24 mouse cellular contexts compared by ENCODE assay signal in the genomic region with DNA sequence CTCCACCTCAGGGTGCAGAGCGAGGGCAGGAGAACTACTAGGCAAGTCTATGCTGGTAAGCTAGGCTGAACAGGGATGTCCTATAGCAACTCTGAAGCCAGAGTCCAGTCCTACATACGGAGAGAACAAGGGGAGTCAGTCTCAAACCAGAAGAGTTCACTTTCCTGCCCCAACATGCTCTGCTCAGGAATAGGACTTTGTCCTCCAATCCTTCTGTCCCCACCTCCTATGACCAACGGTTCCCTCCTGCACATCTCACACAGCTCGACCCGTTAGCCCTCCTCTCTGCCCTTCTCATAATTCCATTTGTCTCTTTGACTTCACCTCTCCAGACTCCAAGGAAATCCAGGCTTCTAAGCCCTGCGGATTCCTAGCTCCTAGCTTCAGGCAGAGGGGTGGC. TPM values are rescaled to one million over a fixed set of nuclear protein-coding genes. Genes with fewer than 3 reads are reported as not detected.
DNase-seq lines count a peak whose midpoint lies in the region; TF ChIP-seq lines count a peak whose summit lies in the region.
"Had no signal": no experiment of that assay in that cellular context is flagged by ENCODE, and none has a peak within 500 bp of the region (broad histone marks: within the 10 kb centered on the region; RNA-seq: fewer than 3 reads in every experiment).

No protein-coding gene starts in this region.

- no peak overlapping the region for H3K27ac ChIP-seq in kidney, adult 2 months (ENCODE audit: insufficient read depth, low read depth, low read length)

- H3K4me1 ChIP-seq in kidney, adult 2 months (ENCODE audit: control insufficient read depth, insufficient read depth, low read length), result peaks cover 13% of the 10 kb centered on the region; the same call in 1 of the 2 replicates
- peaks cover 50% of the 10 kb centered on the region for H3K4me1 ChIP-seq in E14TG2a.4 (replicated peaks; ENCODE audit: low read depth, low read length)

- WGBS in kidney, adult 2 months, result 53% methylated on average over 6 of the region's 6 CpGs

- H3K4me3 ChIP-seq in kidney, adult 2 months (ENCODE audit: insufficient read depth, low read depth, low read length), result no peak overlapping the region
- H3K4me3 ChIP-seq in E14TG2a.4 (replicated peaks; ENCODE audit: low read length), result 0 out of 2 replicates have a peak overlapping the region, but pooled peaks have one; percentile 55

- H3K9me3 ChIP-seq in E14TG2a.4 (ENCODE audit: low read length), result no peaks in the 10 kb centered on the region
- H3K9me3 ChIP-seq: G1E had no signal

- H3K36me3 ChIP-seq in kidney, adult 2 months (ENCODE audit: control insufficient read depth, insufficient read depth, low read length), result no peaks in the 10 kb centered on the region; the same call in 1 of the 2 replicates
- no peaks in the 10 kb centered on the region for H3K36me3 ChIP-seq in E14TG2a.4 (ENCODE audit: insufficient read depth, low read length)
- H3K36me3 ChIP-seq: G1E had no signal

- H3K27me3 ChIP-seq in kidney, adult 2 months (replicated peaks; ENCODE audit: control insufficient read depth, insufficient read depth, low read length), result no peaks in the 10 kb centered on the region
- peaks cover 44% of the 10 kb centered on the region for H3K27me3 ChIP-seq in E14TG2a.4 (ENCODE audit: insufficient read depth, low read length)
- H3K27me3 ChIP-seq: CH12.LX had no signal

- DNase-seq in kidney, adult 2 months, result peak; percentile 62
- no peak for DNase-seq in kidney, postnatal 14 days
- DNase-seq in kidney, adult 9 months, result peak; percentile 55
- DNase-seq in kidney, adult 11 months, result no peak
- DNase-seq in kidney, postnatal 36 days, result peak; percentile 27 to 43
- DNase-seq in kidney, postnatal 10 days, result no peak
- no peak for DNase-seq in thymus, postnatal 0 days (ENCODE audit: low spot score)
- DNase-seq: adrenal gland, adult 2 months; adrenal gland, adult 8-10 months; adrenal gland, postnatal 10 days; adrenal gland, postnatal 14 days; adrenal gland, postnatal 25 days; adrenal gland, postnatal 36 days; B cell, adult 2 months; cerebellum, adult 11 months; cerebellum, adult 11-12 months; cerebellum, adult 18-20 months had no signal

- TF ChIP-seq POLR2A in kidney, adult 2 months (IDR thresholded peaks at IDR 0.05; ENCODE audit: low read depth, low read length), result no peak

- no peak for TF ChIP-seq CTCF in kidney, adult 2 months (conservative IDR thresholded peaks at IDR 0.05; ENCODE audit: insufficient read depth, insufficient read length, low read depth, low read length)
- no peak for TF ChIP-seq CTCF in E14TG2a.4 (conservative IDR thresholded peaks at IDR 0.05; ENCODE audit: low read length)

RNA-seq across cellular contexts. Expression of a gene that starts 3.4 kb away (rescaled TPM):
- polyA plus RNA-seq in kidney, adult 2 months (2012; rRNA removed), result 58.0 and 62.5 TPM in 2 replicates
- 0.45 and 0.49 TPM in 2 replicates for polyA plus RNA-seq in thymus, postnatal 0 days (2015; fragmentation: Nextera tagmentation; extraction: Ambion mirVana)
- polyA plus RNA-seq: adrenal gland, adult 2 months; C2C12; CD4-positive, CD25-positive, alpha-beta regulatory T cell, adult 4 months; G1E had no signal

RNA-seq across cellular contexts. Expression of a gene that starts 7.4 kb away (rescaled TPM):
- polyA plus RNA-seq in kidney, adult 2 months (2012; rRNA removed), result not detected in 2 replicates
- 8.1 TPM in 2 replicates for polyA plus RNA-seq in thymus, postnatal 0 days (2015; fragmentation: Nextera tagmentation; extraction: Ambion mirVana)
- polyA plus RNA-seq: activated CD4-positive, CD25-positive, alpha-beta regulatory T cell, adult 4 months; CD4-positive, CD25-positive, alpha-beta regulatory T cell, adult 4 months; G1E; Patski had no signal

RNA-seq across cellular contexts. Expression of a gene that starts 14.1 kb away (rescaled TPM):
- polyA plus RNA-seq in kidney, adult 2 months (2012; rRNA removed), result 6.6 and 8.1 TPM in 2 replicates
- polyA plus RNA-seq in thymus, postnatal 0 days (2015; fragmentation: Nextera tagmentation; extraction: Ambion mirVana), result 51.9 and 60.4 TPM in 2 replicates

RNA-seq across cellular contexts. Expression of a gene that starts 20.5 kb away (rescaled TPM):
- 15.2 and 17.4 TPM in 2 replicates for polyA plus RNA-seq in kidney, adult 2 months (2012; rRNA removed)
- 5.9 and 6.3 TPM in 2 replicates for polyA plus RNA-seq in thymus, postnatal 0 days (2015; fragmentation: Nextera tagmentation; extraction: Ambion mirVana)

RNA-seq across cellular contexts. Expression of a gene that starts 40.5 kb away (rescaled TPM):
- polyA plus RNA-seq in kidney, adult 2 months (2012; rRNA removed), result 0.45 and 1.2 TPM in 2 replicates
- polyA plus RNA-seq in thymus, postnatal 0 days (2015; fragmentation: Nextera tagmentation; extraction: Ambion mirVana), result 0.09 and 0.12 TPM in 2 replicates
- polyA plus RNA-seq: activated CD4-positive, CD25-positive, alpha-beta regulatory T cell, adult 4 months; CD4-positive, CD25-positive, alpha-beta regulatory T cell, adult 4 months had no signal

Comparison
In these comparisons a context has a peak if more than half of its experiments do, and no peak if none do; other contexts are left out.
1. DNase-seq: peak in kidney, adult 2 months (single experiment), kidney, adult 9 months (single experiment) and kidney, postnatal 36 days (2 of 2); none in kidney, postnatal 14 days (single experiment), kidney, adult 11 months (single experiment), kidney, postnatal 10 days (single experiment) and thymus, postnatal 0 days (single experiment).
2. RNA of a gene that starts 3.4 kb away (polyA plus RNA-seq): 58.0 to 62.5 TPM in kidney, adult 2 months; 0.45 to 0.49 TPM in thymus, postnatal 0 days; every median in the first group is over 10 times any median in the second.